Mouse (Mus musculus) lung, postnatal 0 days (tissue): ENCODE results near the gene Slc16a7.

Source experiments
- CTCF ChIP-seq: IDR thresholded peaks from 2 replicates; pipeline ENCODE4 v1.5.1; 2016; ENCODE audit warnings: antibody characterized with exemption, mild to moderate bottlenecking
- EP300 ChIP-seq: IDR thresholded peaks from 2 replicates; pipeline ENCODE4 v1.6.1; 2016; ENCODE audit warnings: antibody characterized with exemption, mild to moderate bottlenecking, control low read depth

GRCm38 (mm10) chr10:125214536-125214935, 174.7 kb downstream of the Slc16a7 start:
- TF ChIP-seq CTCF (no peak), EP300 (no peak)
